Mouse (Mus musculus): ENCODE measurements around the gene Grap.

The Grap gene

DNA sequence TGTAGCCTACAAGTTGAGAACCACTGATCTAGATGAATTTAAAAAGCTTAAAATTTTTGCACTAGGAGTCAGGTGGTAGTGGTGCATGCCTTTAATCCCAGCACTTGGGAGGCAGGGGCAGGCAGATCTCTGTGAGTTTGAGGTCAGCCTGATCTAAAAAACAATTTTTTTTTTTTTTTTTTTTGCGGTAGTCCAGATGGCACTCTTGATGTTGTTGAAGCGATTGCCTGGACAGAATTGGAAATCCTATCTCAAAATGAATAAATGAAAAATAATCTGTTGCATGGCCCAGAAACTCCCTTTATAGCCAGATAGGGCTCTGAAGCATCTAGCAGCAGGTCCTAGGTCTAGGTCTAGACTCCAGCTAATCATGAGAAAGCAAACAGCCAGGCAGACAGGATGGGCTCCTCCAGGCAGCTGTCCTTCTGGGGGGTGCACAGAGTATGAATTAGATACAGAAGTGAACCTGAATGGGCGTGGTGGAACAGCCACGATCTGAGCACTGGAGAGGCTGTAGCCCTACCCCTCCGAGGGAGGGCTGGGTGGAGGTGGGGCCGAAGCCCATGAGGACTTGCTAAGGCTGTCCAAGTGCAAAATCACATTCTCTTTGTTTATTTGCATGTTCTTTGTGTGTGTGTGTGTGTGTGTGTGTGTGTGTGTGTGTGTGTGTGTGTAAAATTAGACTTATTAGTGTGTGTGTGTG is 3.2 kb downstream of the Grap start:
- peak; percentile 24 for DNase-seq (ENCODE audit: low read depth, low spot score)

DNA sequence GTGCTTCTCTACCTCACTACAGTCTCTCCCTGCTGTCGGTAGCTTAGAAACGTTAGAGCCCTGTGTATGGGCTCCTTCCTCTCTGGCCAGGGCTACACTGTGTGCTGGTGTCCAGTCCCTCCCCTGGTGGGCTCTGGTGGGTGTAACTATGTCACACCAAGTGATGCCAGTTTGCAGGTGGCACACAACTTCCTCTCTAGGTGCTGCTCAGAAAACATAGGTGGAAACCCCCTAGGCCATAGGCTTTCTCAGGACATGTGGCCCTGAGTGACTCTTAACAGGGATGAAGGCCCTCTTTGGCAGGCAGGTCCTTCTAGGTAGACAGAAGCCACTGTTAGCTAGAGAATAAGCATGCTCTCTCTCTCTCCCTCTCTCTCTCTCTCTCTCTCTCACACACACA is 4.4 kb downstream of the Grap start:
- DNase-seq (ENCODE audit: low read depth, low spot score): no peak

DNA sequence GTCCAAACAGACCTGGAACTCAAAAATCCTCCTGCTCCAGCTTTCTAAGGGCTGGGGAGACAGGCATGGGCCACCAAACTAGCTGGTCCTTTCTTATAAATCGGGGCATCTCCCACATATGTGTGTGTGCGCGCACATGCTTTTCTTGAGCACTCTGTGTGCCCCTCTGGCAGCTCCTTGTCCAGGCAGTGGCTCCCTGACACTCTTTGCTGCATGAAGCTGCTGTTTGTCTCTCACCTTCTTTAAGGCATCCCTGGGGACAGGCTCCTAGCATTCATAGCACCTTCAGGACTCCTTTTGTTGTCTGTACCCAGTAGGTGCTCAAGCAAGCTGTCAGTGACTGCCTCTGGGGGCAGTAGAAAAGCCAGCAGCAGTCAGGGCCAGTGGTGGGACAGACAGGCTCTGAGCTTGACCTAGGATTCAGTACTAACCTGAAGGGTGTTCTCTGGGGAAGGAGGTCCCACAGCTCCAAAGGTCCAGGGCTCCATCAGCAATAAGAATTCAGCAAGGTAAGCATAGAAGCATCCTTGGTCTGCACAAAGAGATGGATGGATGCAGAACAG is 5.4 kb downstream of the Grap start:
- no peak for DNase-seq (ENCODE audit: low read depth, low spot score)

DNA sequence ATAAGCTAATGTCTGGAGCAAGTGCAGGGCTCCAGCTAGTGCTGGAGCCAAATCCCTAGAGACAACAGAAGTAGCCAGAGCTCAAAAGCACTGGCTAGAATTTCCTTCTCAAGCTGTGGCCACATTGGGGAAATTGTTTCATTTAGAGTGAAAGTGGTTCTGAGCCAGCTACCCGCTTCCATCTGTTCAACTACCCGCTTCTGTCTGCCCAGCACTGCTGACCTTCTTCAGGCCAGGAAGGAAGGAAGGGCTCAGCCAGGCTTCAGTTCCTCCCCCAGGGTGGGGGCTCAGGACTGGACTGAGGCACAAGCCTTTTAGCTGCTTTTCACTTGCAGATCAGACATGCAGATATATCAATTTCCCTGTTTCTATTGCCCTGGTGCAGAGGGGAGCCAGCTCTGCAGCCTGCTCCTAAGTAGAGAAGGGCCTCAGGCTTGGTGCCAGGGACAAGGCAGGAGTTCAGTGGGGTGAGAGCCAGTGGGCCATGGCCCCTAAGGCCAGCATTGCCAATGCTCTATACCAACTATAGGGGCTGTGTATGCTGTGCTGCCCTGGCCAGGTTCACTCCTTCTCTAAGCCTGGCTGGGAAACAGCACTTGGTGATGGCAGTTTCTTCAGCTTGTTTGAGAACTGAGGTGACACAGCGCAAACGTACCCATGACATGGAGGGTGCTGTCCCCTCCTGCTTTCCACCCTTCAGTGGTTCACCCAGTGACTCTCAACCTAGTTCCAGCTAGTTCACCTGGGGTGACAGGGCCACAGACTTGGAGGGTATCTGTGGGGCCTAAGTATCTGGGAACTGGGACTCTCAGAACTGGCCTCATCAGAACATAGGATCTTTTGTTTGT is 6.2 kb downstream of the Grap start:
- no peak for DNase-seq (ENCODE audit: low read depth, low spot score)

DNA sequence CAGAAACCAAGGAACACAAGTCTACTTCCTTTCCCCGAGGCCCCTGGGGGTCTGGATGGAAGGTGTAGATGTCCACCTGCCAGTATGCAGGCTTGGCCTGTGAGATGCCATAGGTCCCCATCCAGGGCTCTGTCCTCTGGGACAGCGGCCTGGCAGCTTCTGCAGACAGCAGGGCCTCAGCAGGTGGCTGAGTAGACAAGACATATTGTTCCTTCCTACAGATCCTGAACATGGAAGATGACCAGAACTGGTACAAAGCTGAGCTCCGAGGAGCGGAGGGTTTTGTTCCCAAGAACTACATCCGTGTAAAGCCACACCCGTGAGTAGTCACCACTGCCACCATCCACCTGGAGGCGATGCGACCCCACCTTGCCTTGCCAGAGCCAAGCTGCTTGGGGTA is 6.9 kb downstream of the Grap start:
- DNase-seq (ENCODE audit: low read depth, low spot score): no peak

DNA sequence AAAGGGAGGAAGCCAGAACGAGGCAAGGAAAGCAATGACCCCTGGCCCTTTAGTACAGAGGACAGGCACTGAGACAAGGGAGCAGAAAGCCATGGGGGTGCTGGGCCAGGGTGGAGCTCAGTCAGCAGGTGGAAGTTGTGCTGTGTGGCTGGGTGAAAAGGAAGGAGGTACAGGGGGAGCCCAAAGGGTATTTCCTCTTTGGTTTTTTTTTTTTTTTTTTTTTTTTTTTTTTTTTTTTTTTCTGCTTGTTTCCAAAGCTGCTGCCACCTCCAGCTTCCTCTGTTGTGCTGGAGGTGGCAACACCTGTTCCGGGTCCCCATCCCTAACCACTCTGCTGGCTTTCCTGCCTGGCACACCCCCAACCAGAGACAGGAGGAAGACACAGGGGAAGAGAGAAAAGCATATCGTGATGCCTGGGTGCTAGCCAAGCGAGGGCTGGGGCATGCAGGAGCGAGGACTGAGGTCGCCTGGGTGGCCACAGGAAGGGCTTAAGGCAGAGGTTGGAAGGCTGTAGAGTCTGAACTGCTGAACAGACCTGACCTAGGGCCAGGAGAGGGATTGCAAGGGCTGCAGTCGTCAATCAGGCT is 7.8 kb downstream of the Grap start:
- DNase-seq (ENCODE audit: low read depth, low spot score): no peak

DNA sequence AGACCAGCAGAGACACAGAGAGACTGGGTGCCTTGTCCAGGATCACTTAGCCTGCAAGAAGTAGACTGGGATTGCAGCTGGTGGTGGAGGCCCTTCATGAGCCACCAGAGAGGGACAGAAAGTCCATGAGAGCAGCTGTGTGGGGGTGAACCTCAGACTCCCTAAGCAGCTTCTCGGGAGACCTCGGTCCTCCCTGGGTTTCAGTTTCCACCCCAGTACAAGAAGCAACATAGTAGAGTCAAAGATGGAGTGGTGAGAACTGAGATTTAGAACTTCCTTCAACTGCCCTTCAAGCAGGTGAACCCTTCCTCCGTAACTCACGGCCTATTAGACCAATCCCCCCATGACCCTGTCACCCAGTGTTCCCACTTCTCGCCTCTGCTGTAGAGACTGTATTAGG is 9.1 kb downstream of the Grap start:
- no peak for DNase-seq (ENCODE audit: low read depth, low spot score)

DNA sequence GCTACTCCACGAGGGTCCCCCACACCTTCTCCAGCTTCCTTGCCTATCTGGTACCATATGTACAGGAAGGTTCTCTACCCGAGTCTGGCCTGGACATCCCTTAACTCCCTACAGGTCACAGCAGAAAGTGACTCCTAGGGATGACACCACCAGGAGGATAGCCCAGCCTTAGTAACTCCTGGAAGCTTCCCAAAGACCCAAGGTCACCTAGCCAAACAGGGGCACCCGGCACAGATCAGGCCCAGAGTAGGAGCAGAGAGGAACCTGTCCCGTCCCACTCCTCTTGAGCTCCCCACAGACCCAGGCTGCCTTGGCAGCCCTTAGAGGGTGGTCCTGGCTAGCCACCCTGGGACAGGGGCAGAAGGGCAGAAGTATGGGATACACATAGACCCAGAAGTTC is 12.3 kb downstream of the Grap start:
- no peak for DNase-seq (ENCODE audit: low read depth, low spot score)

DNA sequence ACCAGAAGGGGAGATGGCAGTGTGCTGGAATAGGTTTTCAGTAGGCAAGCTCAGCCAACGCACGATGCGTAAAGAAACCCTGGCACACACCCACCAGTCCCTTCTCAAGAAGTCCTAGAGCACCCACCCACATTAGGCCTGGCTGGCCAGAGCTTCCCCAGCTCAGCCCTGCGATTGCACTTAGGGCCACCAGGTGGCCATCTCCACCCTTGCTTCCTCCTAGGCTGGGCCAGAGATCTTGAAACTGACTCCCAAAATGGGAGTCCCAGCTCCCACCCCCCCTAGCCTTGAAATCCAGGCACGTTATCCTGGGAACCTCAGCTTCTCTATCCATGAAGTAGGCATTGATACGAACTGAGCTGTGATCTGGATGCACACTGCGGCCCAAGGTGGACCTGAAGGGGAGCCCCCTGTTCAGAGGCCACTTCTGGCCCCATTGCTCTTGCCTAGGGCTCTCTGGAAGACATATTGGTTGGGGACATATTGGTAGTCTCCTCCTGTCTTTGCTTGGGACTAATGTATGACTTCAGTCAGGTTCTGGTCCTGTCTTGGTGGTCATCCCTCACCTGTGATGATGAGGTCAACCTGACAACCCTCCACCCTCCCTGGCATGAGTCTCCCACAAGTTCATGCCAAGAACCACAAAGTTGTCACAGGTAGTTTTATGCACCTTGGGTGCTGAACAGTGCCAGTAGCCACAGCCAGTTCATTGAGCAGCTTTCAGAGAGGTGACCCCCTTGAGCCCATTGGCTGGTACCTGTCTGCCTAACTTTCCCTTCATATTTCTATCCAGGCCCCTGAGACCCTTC is 13.1 kb downstream of the Grap start:
- DNase-seq (ENCODE audit: low read depth, low spot score): peak; percentile 52

DNA sequence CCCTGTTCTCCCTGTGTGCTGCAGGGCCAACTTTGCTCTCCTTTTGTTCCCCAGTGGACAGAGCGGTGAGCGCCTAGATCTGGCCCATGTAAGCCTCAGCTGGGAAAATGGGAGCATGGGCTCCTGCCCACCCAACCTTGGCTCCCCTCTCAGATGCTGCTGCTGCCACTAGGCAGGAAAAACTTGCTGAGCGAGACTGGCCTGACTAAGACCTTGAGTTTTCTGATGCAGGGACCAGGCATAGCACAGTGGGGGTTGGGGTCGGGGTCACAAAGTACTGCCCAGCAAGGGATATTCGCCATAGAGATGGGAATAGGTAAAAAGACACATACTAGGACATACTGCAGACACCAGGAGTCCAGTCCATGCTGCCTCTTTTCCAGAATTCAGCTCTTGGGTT is 14.2 kb downstream of the Grap start:
- no peak for DNase-seq (ENCODE audit: low read depth, low spot score)

DNA sequence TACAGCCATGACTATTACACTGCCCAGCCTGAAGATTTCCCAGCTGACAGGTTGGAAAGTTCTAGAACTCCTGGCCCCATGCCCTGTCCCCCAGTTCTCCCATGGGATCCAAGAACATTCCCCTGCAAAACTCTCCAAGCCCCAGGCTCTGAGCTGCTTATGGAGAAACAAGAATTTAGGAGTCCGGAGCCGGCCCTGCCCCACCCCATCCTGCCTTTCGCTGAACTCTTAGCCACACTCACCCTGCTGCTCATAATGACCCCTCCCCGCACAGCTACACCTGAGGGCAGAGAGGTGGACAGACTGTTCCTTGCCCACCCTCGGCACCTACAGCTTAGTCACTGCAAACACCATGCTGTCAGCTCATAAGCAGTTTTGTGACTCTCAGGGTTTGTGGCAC is 14.7 kb downstream of the Grap start:
- DNase-seq (ENCODE audit: low read depth, low spot score): no peak

DNA sequence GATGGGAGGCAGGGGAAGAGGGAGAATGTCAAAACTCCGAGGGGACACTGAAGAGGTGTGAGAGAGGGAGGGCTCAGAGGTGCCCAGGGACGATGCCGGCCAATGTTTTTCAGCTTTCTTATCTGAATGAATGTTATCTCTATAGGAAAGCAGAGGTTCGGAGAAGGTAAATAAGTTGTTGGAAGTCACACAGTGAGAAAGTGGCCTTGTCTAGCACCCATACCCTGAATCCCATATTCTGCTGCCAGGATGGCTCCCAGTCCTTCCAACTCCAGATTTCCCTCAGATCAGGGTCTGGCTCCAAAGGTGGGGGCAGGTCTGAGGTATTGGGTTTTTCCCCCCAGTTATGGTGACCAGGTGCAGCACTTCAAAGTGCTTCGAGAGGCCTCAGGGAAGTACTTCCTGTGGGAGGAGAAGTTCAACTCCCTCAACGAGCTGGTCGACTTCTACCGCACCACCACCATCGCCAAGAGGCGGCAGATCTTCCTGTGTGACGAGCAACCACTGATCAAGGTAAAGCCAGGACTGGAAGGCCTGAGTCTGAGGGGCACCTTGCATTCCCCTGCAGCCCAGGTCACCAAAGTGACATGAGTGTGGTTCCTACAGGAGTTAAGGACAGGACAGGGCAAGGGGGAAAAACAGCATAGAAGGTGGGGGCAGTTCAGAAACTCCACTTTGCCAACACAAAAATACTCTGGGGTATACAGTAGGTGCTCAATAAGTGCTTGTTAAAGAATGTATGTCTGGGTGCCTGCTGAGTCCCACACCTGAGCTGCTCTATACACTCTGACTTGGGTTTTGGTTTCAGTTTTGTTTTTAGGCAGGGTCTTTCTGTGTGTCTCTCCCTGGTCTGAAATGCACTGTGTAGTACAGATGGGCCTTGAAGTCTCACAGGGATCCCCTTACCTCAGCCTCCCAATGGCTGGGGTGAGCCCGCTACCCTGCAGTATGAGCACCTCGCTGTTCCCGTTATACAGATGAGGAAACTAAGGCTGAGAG is 16.7 kb downstream of the Grap start:
- DNase-seq (ENCODE audit: low read depth, low spot score): no peak

DNA sequence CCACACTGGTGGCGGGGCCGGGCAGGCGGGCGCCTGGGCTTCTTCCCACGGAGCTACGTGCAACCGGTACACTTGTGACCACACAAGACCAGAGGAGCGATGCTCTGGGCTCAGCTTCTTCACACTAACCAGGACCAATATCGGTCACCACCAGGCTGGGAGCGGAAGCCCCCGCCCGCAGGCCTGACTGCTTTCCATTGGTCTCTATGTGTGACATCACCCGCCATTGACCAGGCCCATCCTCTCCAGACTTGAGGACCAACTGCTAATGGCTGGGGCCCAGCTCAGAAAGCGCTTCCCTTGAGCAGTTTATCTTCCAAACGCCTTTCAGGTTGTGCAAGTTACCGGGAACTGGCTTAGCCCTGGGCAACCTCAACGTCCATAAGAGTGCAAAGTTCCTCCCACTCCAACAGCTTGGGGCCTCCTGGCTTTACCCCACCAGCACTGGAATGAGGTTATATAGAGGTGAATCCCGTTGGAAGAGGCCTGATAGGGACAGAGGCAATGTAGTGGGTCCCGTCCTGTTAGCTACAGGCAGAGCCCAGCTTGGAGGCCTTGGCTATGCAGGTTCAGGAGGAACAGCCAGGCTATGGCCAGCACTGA is 18.8 kb downstream of the Grap start:
- peak; percentile 31 for DNase-seq (ENCODE audit: low read depth, low spot score)

DNA sequence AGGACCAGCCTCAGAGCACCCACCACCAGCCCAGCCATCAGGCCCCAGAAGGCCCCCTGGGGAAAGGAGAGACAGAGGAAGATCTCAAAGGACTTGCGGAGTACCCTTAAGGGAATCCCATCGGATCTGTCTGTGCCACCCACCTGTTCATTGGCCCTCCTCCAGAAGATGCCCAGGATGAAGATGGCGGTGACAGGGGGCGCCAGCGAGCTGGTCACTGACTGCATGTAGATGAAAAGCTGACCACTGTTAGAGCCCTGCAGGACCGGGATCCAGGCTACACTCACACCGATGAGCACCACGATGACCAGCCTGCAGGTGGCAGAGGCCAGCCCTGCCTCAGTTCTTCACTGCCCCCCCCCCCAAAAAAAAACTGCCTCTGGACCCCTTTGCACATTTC is 20.6 kb downstream of the Grap start:
- DNase-seq (ENCODE audit: low read depth, low spot score): no peak

DNA sequence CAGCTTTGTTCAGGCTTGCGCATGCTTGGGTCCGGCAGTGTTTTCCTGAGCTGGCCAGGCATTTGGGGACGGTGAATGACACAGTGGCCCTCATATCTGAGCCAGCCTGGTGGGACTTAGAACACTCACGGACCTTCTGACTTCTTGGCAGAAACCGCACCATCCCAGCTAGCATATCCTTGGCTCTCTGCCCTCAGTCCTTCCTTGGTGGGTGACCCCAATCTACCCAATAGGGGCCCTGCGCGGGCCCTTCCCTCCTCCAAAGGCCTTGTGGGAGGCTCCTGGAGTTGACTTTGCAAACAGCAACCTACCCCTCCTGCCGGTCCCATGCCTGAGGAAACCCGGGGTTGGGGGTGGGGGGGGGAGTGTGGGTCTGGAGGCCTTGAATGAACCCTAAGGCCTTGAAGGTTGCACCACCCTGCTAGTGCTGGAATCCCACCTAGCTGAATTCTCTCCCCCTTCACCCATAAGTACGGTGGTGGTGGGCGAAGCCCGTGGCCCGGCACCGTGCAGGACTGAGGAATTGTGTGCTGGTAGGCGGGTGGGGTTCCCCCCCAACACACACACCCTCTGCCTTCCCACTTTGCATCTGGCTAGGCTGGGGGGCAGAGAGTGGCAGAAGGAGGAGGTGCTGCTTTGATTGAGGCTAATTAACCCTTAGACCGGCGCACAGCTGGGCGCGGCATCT is 21.2 kb downstream of the Grap start:
- peak; percentile 16 for DNase-seq (ENCODE audit: low read depth, low spot score)

DNA sequence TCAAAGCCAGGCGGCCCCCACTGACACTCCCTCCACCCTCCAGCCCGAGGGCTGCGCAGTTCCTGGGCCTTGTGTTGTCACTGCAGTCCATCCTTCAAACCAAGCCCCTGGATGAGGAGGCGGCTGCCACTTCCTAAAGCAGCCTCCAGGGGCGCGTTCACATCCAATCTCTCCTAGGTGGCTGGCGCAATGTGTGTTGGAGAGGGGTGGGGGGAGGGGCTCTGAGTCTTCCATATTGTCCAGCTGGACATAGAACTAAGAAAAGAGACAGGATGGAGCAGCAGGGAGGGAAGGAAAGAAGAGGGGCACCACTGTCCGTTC is 21.7 kb downstream of the Grap start:
- peak; percentile 82 for DNase-seq (ENCODE audit: low read depth, low spot score)

DNA sequence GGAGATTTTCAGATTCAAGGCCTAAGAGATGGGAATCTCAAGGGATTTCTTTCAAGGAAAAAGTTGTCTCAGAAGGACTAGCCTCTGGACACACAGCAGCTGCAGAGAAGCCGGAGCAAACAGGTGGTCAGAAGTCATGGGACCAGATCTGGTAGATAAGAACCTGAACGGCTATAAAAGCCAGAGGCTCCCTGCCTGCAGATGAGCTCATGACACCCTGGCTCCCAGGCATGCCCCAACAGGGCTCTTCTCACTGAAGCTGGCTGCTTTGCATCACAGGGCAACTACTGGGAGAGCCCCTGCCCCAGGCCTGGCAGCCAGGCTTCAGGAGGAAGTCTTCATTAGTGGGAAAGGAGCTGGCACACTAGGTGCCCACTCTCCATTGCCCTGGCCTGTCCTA is 22.3 kb downstream of the Grap start:
- no peak for DNase-seq (ENCODE audit: low read depth, low spot score)

DNA sequence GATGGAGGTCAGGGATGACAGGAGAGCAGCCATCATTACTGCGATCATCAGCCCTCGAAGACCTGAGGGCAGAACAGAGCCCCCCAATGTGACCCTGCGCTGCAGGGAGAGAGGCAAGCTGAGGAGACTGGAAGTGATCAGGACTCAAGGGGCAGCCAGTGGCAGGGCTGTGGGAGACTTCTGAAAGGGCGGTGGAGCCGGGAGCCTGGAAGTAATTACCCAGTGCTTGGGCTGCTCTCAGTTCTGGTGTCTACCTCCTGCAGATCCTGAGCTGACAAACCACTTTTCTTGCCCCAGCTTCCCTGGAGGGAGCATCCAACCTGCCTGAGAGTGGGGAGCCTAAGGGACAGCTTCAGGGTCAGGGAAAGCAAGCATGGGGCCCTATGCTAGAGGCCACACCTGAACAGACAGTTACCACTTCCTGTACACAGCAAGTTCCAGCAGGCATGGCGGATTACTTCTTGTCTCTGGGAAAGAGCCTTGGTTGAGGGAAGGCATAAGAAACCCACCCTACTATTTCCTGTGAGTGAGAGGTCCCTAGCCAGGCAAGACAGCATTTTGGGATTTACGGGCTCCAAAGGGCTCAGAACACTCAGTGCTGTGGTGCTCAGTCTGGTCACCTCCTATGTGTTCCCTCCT is 23.3 kb downstream of the Grap start:
- DNase-seq (ENCODE audit: low read depth, low spot score): no peak

DNA sequence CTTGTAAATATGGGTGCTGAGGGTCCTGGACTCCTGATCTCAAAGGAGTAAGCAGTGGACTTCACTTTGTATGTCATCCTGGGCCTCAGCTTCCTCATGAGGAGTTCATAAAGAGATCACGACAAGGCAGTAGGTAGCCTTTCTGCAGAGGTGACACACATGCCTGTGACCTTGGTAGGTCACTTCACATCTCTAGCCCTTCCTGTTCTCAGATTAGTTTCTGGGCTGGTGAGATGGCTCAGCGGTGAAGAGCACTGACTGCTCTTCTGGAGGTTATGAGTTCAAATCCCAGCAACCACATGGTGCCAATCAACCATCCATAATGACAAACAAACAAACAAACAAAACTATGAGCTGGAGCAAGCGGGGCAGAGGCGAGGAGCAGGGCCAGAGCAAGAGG is 24.6 kb downstream of the Grap start:
- DNase-seq (ENCODE audit: low read depth, low spot score): no peak
